Mouse (Mus musculus) liver, embryonic 11.5 days (tissue): ENCODE measurements around the gene Mbd6. TPM values are rescaled to one million over a fixed set of nuclear protein-coding genes. Genes with fewer than 3 reads are reported as not detected.

Experiments used
- polyA plus RNA-seq: library from polyadenylated mRNA; unstranded; fragments of >200 nt; fragmentation: Nextera tagmentation; extraction: Ambion mirVana; gene quantifications from 2 replicates; pipeline ENCODE4 v1.2.1, GENCODE M21; 2014

The Mbd6 gene
- polyA plus RNA-seq, 1 experiment from 2014 or later: 19.0 TPM

Other genes with a start within 250 kb of the Mbd6 start
- gene Mettl1, start 247.6 kb downstream of the Mbd6 start, polyA plus RNA-seq: 54.1 and 58.1 TPM in 2 replicates
- 0.11 and 0.23 TPM in 2 replicates for gene Eef1akmt3, start 247.5 kb downstream of the Mbd6 start, polyA plus RNA-seq
- gene Cyp27b1, start 240.8 kb downstream of the Mbd6 start, polyA plus RNA-seq: not detected in 2 replicates
- 0.38 TPM in 2 replicates for gene March9, start 228.8 kb downstream of the Mbd6 start, polyA plus RNA-seq
- 1,533 and 1,539 TPM in 2 replicates for gene Cdk4, start 225.5 kb downstream of the Mbd6 start, polyA plus RNA-seq
- gene Tspan31, start 218.8 kb downstream of the Mbd6 start, polyA plus RNA-seq: 112 and 121 TPM in 2 replicates
- 2.2 and 2.3 TPM in 2 replicates for gene Agap2, start 213.7 kb downstream of the Mbd6 start, polyA plus RNA-seq
- 51.2 and 54.7 TPM in 2 replicates for gene Os9, start 167.9 kb downstream of the Mbd6 start, polyA plus RNA-seq
- gene B4galnt1, start 123.8 kb downstream of the Mbd6 start, polyA plus RNA-seq: 21.6 and 26.3 TPM in 2 replicates
- 3.6 and 5.2 TPM in 2 replicates for gene Slc26a10, start 108.4 kb downstream of the Mbd6 start, polyA plus RNA-seq
- 28.3 and 30.2 TPM in 2 replicates for gene Arhgef25, start 98.9 kb downstream of the Mbd6 start, polyA plus RNA-seq
- 64.0 and 70.8 TPM in 2 replicates for gene Dtx3, start 93.3 kb downstream of the Mbd6 start, polyA plus RNA-seq
- gene Pip4k2c, start 77.4 kb downstream of the Mbd6 start, polyA plus RNA-seq: 43.1 and 43.4 TPM in 2 replicates
- gene Kif5a, start 25.7 kb downstream of the Mbd6 start, polyA plus RNA-seq: 1.3 and 1.4 TPM in 2 replicates
- 135 TPM in 2 replicates for gene Dctn2, start 22.6 kb downstream of the Mbd6 start, polyA plus RNA-seq
- gene Mars, start 22.8 kb upstream of the Mbd6 start, polyA plus RNA-seq: 249 and 257 TPM in 2 replicates
- 22.0 and 24.4 TPM in 2 replicates for gene Arhgap9, start 32.9 kb upstream of the Mbd6 start, polyA plus RNA-seq
- 2.1 and 2.2 TPM in 2 replicates for gene Gli1, start 53.0 kb upstream of the Mbd6 start, polyA plus RNA-seq
- gene Inhbe, start 65.4 kb upstream of the Mbd6 start, polyA plus RNA-seq: 0.04 and 0.09 TPM in 2 replicates
- gene Inhbc, start 81.4 kb upstream of the Mbd6 start, polyA plus RNA-seq: 1.1 and 1.4 TPM in 2 replicates
- 25.4 and 33.8 TPM in 2 replicates for gene R3hdm2, start 91.3 kb upstream of the Mbd6 start, polyA plus RNA-seq
- 0.32 and 0.39 TPM in 2 replicates for gene Stac3, start 212.7 kb upstream of the Mbd6 start, polyA plus RNA-seq
- gene Ndufa4l2, start 225.9 kb upstream of the Mbd6 start, polyA plus RNA-seq: 34.2 TPM in 2 replicates
- gene Shmt2, start 233.4 kb upstream of the Mbd6 start, polyA plus RNA-seq: 261 and 286 TPM in 2 replicates
- 0.56 TPM in 1 of 2 replicates, not detected in the other for gene Nxph4, start 245.5 kb upstream of the Mbd6 start, polyA plus RNA-seq